Mouse (Mus musculus): ENCODE measurements around the gene Plppr1.

DNA sequence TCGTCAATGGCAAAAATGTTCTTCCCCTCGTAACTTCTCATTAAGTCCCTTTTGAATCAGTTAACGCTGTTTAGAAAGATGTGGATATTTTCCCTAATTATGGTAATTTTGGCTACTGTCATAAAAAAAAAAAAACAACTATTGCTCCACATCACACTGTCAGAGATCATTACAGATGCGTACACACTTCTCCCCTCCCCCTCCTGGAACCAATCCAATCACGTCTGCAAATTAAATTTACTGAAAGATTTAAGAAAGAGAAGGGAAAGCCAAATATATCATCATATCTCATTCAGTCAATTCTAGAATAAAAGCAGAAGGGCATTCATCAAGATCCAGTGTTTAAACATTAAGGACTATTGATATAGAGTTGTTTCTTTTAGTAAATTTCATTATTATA lies 185.7 kb downstream of the Plppr1 start:
- TF ChIP-seq POLR2A (IDR thresholded peaks at IDR 0.05; ENCODE audit: insufficient read length, low read depth) (no peak), TCF12 (IDR thresholded peaks at IDR 0.05; ENCODE audit: insufficient read depth, poor library complexity, severe bottlenecking) (no peak), MYOD1 (IDR thresholded peaks at IDR 0.05; ENCODE audit: control insufficient read depth in 1 of 3, insufficient read length in 2 of 3, low read depth in 2 of 3) (no peak)
